Mouse (Mus musculus) ES-E14 (cell line): ENCODE results near the gene Manba. TPM values are rescaled to one million over a fixed set of nuclear protein-coding genes. Genes with fewer than 3 reads are reported as not detected.

Experiments
- DNase-seq: peaks from one replicate; pipeline ENCODE4 v3.0.0-alpha.2; 2013; ENCODE audit warnings: low read depth, low spot score
- H3K27ac ChIP-seq: 2 replicates; pipeline ENCODE4 v1.5.1; 2012; ENCODE audit warnings: low read depth, mild to moderate bottlenecking, low read length, moderate library complexity, mixed read lengths; ENCODE audit not compliant: poor library complexity, insufficient read depth, severe bottlenecking
- H3K36me3 ChIP-seq: 2 replicates; pipeline ENCODE4 v1.6.1; 2012; ENCODE audit warnings: mild to moderate bottlenecking, low read length, moderate library complexity, mixed read lengths; ENCODE audit not compliant: control insufficient read depth, poor library complexity, insufficient read depth, severe bottlenecking
- H3K4me1 ChIP-seq, 2 experiments: fragments of 150-350 bp in 1 of 2; sonication (generic) in 1 of 2; 2 replicates each; pipeline ENCODE4 v1.6.1; 2012; ENCODE audit warnings: low read length in 2 of 2, mild to moderate bottlenecking in 1 of 2, mixed read lengths in 1 of 2; ENCODE audit not compliant: control insufficient read depth in 2 of 2, insufficient read depth in 2 of 2, poor library complexity in 1 of 2
- H3K4me3 ChIP-seq, 2 experiments: fragments of 150-350 bp in 1 of 2; sonication (generic) in 1 of 2; 2 replicates each; pipeline ENCODE4 v1.5.1; 2012; ENCODE audit warnings: low read length in 2 of 2, low read depth in 1 of 2, mild to moderate bottlenecking in 1 of 2, mixed read lengths in 1 of 2; ENCODE audit not compliant: insufficient read depth in 1 of 2, poor library complexity in 1 of 2, severe bottlenecking in 1 of 2
- H3K9ac ChIP-seq: 2 replicates; pipeline ENCODE4 v1.6.1; 2012; ENCODE audit warnings: low read depth, mild to moderate bottlenecking, low read length, mixed read lengths; ENCODE audit not compliant: poor library complexity, insufficient read depth, severe bottlenecking
- H3K9me3 ChIP-seq: fragments of 150-350 bp; sonication (generic); 2 replicates; pipeline ENCODE4 v1.6.1; 2012; ENCODE audit warnings: low read depth, mild to moderate bottlenecking, low read length; ENCODE audit not compliant: control insufficient read depth, insufficient read depth
- CHD2 ChIP-seq: IDR thresholded peaks from 2 replicates; pipeline ENCODE4 v1.6.1; 2014; ENCODE audit warnings: mild to moderate bottlenecking, low read depth, low read length, inconsistent platforms
- HCFC1 ChIP-seq: IDR thresholded peaks from 2 replicates; pipeline ENCODE4 v1.6.1; 2012; ENCODE audit warnings: low read length, inconsistent platforms, borderline replicate concordance; ENCODE audit not compliant: insufficient read depth
- MAFK ChIP-seq: IDR thresholded peaks from 2 replicates; pipeline ENCODE4 v1.6.1; 2014; ENCODE audit warnings: mild to moderate bottlenecking, low read depth, low read length, inconsistent platforms; ENCODE audit not compliant: insufficient read depth
- ZC3H11A ChIP-seq: IDR thresholded peaks from 2 replicates; pipeline ENCODE4 v1.6.1; 2012; ENCODE audit warnings: low read depth, mild to moderate bottlenecking, inconsistent platforms, low read length, borderline replicate concordance
- ZNF384 ChIP-seq: IDR thresholded peaks from 2 replicates; pipeline ENCODE4 v1.6.1; 2012; ENCODE audit warnings: low read depth, low read length, inconsistent platforms
- in situ Hi-C, 2 experiments: fragments of 600-800 bp; cut with MboI; formaldehyde crosslinking; loops; one replicate each; pipeline ENCODE4 v1.15.1; 2025; ENCODE audit warnings: low sequenced_read_pairs in 2 of 2, inconsistent platforms in 1 of 2; ENCODE audit not compliant: unreplicated experiment in 2 of 2
- total RNA-seq: library from RNA; depleted of rRNA; stranded (reverse); fragments of 300-350 nt; gene quantifications from 2 replicates; pipeline ENCODE4 v1.2.3, GENCODE M21; 2012

The Manba gene
- total RNA-seq, 1 experiment, result 75.2 TPM

- Histone ChIP-seq H3K9ac (no peak overlapping the region), H3K9me3 (no peaks in the 10 kb centered on the region), H3K27ac (no peak overlapping the region), H3K4me1 (peaks cover 2 to 6% of the 10 kb centered on the region in 2 experiments; a peak in 3 of 4 replicates), H3K4me3 (no peak overlapping the region), H3K36me3 (no peaks in the 10 kb centered on the region)
- DNase-seq, result no peak
- no peak for TF ChIP-seq ZC3H11A
- no peak for TF ChIP-seq ZNF384
- TF ChIP-seq MAFK, result no peak
- no peak for TF ChIP-seq CHD2
- no peak for TF ChIP-seq HCFC1
- in situ Hi-C loops, result no loop called here
Observed at GRCm38 (mm10) chr3:135507506-135507905, 22.1 kb downstream of the Manba start.

- Histone ChIP-seq H3K27ac (no peak overlapping the region), H3K4me1 (peaks cover 2 to 6% of the 10 kb centered on the region in 2 experiments; a peak in 3 of 4 replicates), H3K9me3 (no peaks in the 10 kb centered on the region), H3K9ac (no peak overlapping the region), H3K4me3 (no peak overlapping the region), H3K36me3 (no peaks in the 10 kb centered on the region)
- in situ Hi-C loops, result no loop called here
- TF ChIP-seq HCFC1 (peak; percentile 95), MAFK (no peak), ZC3H11A (no peak), CHD2 (no peak)
- DNase-seq, result no peak
Observed at GRCm38 (mm10) chr3:135508191-135508590, 22.8 kb downstream of the Manba start.

GRCm38 (mm10) chr3:135510372-135510771 is 25.0 kb downstream of the Manba start:
- H3K4me1 ChIP-seq, result peaks cover 6 to 23% of the 10 kb centered on the region in 2 experiments
- no peak for TF ChIP-seq CHD2
- TF ChIP-seq ZC3H11A, result no peak
- no peak for TF ChIP-seq ZNF384
- peaks cover 2% of the 10 kb centered on the region; the same call in 1 of the 2 replicates for H3K36me3 ChIP-seq
- DNase-seq, result no peak
- no peak overlapping the region for H3K4me3 ChIP-seq
- in situ Hi-C loops, result no loop called here
- H3K27ac ChIP-seq, result no peak overlapping the region
- no peaks in the 10 kb centered on the region for H3K9me3 ChIP-seq
- H3K9ac ChIP-seq, result no peak overlapping the region

- Histone ChIP-seq H3K9me3 (no peaks in the 10 kb centered on the region), H3K36me3 (peaks cover 2% of the 10 kb centered on the region; the same call in 1 of the 2 replicates), H3K4me1 (peaks cover 3 to 19% of the 10 kb centered on the region in 2 experiments), H3K4me3 (no peak overlapping the region), H3K27ac (no peak overlapping the region), H3K9ac (no peak overlapping the region)
- DNase-seq, result no peak
- no peak for TF ChIP-seq CHD2
- no peak for TF ChIP-seq MAFK
- TF ChIP-seq ZNF384, result no peak
- TF ChIP-seq HCFC1, result no peak
- no peak for TF ChIP-seq ZC3H11A
- in situ Hi-C loops, result no loop called here
Observed at GRCm38 (mm10) chr3:135511683-135512082, 26.3 kb downstream of the Manba start.

GRCm38 (mm10) chr3:135513270-135513669 is 27.9 kb downstream of the Manba start:
- Histone ChIP-seq H3K9ac (no peak overlapping the region), H3K36me3 (peaks cover 2% of the 10 kb centered on the region; the same call in 1 of the 2 replicates), H3K4me3 (peak overlapping the region in 1 of 2 experiments; percentile 2; a peak in 1 of 4 replicates), H3K4me1 (peaks cover 5 to 19% of the 10 kb centered on the region in 2 experiments), H3K9me3 (no peaks in the 10 kb centered on the region), H3K27ac (peak overlapping the region; percentile 38; the same call in 1 of the 2 replicates)
- in situ Hi-C loops, result no loop called here
- DNase-seq, result no peak
- TF ChIP-seq HCFC1, result no peak
- TF ChIP-seq ZC3H11A, result no peak
- TF ChIP-seq MAFK, result no peak
- TF ChIP-seq CHD2, result no peak
- TF ChIP-seq ZNF384, result no peak
